Mouse (Mus musculus) hematopoietic stem cell, adult 5-6 weeks (primary cell): ENCODE measurements at regions not wholly inside any gene's neighbourhood (a gene's known extent, or its start where the extent isn't known, plus 50 kb on each side); places are given as distances from the start of the nearest gene placed in this dataset.

Experiments used
- ATAC-seq, 2 experiments: fragments of 125-278 bp in 1 of 2; replicated peaks in 1 of 2; 2 replicates each; pipeline ENCODE4 v1.8.0; 2016 to 2017; ENCODE audit warnings: inconsistent platforms in 2 of 2, mild to moderate bottlenecking in 2 of 2, moderate number of reproducible peaks in 2 of 2, low read depth in 1 of 2, moderate TSS enrichment in 1 of 2; ENCODE audit not compliant: low FRiP score in 2 of 2, poor library complexity in 2 of 2, severe bottlenecking in 2 of 2, insufficient read depth in 1 of 2, low TSS enrichment in 1 of 2

DNA sequence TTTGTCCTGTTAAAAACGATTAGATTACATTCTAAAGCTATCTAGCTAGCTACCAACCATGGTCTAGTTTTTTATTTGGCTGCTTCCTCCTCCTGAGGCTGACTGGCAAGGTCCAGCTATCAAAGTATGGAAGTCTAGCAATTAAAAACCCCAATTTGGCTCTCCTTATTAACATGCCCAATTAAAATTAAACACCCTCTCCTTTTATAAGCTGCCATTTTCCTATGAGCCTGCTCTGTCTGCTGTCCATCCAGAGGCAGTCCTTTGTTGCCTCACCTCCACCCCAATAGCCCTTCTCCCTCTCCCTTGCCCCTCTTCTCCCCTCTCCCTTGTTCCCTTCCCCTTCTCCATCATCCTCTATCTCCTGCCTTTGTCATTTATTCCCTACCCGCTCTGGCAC, 169.7 kb downstream of the Gja1 start:
- ATAC-seq = no peak

DNA sequence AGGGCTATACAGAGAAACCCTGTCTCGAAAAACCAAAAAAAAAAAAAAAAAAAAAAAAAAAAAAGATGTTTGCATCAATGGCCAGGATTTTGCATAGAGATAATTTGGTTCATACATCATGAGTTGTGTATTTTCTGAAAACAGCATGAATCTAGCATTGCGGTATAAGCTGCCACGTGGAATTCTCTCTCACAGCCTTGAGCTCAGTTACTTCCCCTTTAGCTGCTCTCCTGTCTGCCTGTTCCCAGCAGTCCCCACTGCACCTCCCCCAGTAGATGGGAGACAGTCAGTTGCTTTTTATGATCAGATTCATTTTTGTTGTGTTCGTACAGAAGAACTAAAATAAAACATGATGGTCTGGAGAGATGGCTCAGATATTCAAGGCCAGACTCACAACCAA, 170.7 kb downstream of the Gja1 start:
- ATAC-seq = peak; percentile 86 to 94

DNA sequence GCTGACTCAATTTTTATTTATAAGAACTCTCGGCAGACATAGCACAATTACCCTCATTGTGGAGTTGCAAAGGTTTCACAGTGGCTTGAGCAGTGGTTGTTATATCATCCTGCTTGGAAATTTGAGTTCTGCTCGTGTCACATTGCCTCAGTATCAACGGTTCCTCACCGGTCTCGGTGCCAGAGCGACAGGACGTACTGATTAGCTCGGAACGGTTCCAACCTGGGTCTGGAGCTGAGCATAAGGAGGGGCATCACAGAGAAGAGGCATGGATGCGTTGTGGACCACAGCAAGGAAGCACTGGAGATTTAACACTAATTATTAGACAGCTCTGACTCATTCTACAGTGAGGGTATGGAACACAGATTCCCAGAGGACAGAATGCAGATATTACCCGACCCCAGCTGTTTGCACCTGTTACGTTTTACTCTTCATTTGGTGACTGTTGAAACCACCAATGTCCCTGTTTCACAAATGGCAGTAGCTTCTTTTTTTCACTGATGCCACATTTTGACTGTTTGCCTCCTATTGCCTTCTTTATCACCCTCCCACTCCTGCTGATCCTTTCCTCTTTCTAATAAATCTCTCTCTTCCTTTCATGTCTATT, 189.8 kb downstream of the Gja1 start:
- ATAC-seq = no peak

DNA sequence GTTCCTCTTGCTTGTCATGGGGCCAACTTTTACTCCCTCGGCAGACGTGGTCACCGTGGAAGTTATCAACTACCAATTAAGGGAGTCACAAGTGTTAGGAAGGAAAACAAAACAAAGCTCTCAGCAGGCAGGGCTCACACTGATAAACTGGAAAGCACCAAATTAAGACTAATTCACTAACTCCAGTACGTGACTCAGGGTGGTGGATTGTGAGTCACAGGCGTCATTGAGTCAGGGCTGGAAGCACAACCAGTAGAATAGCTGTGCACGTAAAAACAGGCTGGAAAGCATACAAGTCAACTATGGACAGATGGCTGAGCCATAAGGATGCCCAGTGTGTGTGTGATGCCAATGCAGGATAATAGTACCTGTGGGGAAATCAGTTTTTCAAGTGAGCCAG, 204.9 kb downstream of the Gja1 start:
- no peak for ATAC-seq

DNA sequence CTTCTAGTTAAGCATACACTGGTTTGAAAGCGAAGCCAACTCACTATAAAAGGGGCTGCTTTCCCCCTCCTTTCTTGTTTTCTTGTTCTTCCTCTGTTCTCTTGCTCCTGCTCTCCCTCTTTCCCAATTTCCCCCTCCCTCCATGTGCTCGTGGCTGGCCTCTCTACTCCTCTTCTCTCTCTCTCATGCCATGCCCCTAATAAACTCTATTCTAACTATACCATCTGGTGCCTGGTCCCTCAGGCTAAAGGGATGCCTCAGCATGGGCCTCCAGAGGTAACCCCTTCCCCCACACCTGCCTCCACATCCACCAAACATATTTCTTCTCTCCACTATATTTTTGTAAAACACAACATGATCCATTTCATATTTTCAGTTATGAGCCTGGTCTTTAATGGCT, 210.1 kb downstream of the Gja1 start:
- ATAC-seq = no peak

DNA sequence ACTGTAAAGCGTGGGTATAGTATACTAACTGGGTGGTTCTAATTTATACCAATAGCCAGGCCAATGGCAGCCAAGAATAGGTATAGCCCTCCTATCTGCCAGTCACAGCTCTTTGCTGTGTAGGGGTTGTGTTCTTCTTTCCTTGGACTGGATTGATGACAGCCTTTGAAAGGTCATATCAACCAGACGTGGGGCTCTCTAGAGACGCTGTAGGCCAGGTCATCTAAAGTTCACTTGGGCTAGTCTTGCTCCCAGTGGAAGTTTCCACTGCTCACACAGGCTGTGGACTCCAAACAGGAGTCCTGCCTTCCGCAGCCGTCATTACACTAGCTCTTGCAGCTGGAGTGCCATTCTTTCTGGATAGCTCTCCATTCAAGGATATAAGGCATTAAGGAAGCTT, 220.3 kb downstream of the Gja1 start:
- ATAC-seq = no peak

DNA sequence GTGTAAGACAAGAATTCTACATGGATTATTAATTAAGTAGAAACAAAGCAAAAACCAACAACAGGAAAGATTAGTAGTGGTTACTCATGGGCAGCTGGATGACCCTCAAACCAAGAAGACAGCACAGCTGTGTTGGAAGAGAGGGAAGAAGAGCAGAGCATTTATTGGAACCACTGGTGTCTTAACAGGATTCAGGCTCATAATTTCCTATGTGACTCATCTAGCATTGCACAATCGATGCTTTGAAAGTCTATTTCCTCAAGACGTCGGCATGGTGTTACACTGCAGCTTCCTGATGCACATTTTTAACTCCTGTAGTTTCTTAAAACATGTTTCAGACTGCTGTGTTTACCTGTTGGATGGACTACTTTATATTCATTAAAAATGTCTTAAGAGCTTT, 221.1 kb downstream of the Gja1 start:
- ATAC-seq = peak; percentile 42 to 64; a peak in 2 of 4 replicates

DNA sequence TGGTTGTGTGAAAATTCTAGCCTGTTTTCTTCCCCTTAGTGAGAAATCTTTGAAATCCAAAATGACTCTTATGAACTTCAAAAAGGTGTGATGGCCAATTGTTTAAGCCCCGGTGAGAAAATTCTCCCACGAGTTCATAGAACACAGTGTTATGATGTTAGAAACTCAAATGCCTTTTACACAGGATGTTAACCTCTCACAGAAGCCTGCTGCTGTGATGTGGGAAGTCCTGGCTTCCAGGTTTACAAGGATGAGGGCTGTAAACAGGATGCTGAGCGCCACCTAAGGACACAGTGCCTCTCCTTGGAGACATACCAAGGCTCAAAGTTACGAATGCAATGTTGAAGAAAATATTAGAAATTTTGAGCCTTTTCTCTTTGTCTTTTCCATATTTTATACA, 222.8 kb downstream of the Gja1 start:
- ATAC-seq = no peak

DNA sequence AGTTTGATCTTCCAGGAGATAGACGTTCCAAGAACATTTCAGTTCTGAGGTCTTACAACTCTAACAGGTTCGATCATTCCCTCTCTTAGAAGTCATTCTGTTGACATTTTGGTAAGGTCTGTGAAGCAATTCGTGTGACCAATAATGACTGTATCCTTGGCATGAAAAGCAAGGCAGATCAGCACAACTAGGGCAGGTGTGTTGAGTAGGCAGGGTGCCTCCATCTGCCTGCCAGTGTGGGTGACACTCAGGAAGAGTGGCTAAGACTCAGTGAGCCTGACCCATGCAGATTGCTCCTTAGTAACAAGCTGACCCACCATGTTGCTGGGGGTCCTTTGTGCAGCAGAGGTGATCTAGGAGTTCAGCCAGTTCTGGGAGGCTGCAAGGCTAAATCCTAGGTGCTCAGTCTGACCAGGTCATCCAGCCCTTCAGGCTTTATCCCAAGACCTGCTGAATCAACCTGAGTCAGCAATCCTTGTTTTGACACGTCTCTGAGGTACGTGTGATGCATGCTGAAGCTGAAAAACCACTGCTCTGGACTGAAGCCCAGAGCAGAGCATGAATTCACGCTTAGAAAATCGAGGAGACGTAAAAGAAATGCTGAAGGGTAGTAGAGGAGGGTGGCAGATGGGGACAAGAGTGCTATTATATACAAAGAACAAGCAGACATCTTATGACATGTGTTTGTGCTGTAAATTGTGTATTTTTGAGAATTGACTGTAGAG, 234.6 kb downstream of the Gja1 start:
- ATAC-seq = peak in 1 of 2 experiments; percentile 32; a peak in 1 of 4 replicates

DNA sequence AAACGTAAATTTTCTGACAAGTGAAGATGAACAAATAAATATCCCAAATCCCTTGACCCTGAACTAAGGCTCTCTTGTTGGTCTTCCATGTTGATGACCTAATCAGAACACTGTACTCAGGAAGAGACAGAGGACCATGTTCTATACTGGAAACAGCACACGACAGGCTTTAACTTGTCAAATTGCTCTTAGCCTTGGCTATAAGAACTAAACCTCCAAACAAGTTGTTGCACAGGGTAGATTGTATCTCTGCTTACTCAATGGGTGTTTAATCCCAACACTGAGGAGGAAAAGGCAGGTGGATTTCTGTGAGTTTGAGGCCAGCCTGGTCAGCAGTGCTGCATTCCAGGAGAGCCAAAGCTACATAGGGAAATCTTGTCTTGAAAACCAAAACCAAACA, 265.5 kb downstream of the Gja1 start:
- ATAC-seq = no peak

DNA sequence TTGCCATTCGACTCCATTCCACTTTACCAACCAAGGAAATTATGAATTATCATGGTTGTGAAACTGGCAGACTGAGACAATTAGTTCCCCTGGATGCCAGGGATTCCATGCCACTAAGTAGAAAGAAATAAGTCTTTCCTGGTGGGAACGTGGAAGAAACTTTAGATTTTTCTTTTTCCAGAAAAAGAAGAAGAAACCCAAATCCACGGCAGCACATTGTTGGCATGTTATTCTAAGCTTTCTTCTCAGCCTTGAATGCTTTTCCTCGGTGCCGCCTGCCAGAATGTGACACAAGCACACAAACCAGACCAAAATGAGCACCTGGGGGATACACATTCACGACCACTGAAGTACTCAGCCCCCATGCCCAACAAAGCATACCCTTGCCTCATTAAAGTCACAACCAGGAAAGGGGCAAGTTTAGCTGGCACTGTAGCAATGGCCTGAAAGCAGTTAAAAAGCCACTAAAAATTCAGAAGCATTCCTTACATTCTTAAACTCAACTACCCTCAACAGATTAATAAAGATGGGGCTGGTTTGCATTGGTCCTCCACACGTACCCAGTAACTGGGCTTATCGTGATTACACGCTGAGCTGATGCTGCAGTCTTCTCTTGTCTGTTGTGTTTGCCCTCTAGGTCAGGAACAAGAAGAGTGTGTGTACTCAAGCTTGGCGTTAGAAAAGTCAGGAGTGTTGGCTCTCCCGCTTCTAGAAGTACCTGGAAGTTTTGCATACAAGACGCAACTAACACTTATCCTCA, 266.4 kb downstream of the Gja1 start:
- ATAC-seq = no peak

DNA sequence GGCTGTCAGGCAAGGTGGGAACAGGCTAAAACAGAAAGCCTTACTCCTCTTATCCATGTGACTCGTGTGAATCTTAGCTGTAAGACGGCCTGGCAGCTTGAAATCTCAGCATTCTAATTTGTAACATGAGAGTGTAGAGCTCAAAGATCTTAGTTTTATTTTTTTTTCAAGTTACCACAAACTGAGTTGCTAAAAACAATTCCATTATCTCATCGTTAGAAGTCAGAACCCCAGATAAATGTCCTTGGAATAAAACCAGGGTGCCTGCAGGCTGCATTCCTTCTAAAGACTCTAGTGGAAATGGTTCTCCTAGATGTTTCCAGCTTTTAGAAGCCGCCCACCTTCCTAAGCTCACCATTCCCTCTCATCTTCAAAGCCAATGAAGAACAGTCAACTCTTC, 283.4 kb downstream of the Gja1 start:
- ATAC-seq = no peak

DNA sequence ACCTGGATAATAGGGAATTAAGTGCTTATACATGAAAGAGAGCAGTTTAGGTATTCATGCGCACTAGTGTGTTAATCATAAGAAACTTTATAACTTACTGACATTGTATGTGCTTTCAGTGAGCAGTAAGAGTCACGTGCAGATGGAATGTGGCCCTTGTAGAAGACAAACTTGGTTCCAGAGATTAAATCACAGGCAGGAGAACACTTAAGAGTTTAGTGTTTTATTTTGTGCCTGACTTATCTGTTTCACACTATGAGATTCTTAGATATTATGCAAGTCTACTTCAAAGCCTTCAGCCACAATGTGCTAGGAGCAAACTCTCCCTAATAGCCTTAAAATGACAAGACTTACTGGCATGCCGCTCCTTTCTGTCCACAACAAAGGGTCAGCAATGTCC, 296.8 kb downstream of the Gja1 start:
- ATAC-seq = no peak

DNA sequence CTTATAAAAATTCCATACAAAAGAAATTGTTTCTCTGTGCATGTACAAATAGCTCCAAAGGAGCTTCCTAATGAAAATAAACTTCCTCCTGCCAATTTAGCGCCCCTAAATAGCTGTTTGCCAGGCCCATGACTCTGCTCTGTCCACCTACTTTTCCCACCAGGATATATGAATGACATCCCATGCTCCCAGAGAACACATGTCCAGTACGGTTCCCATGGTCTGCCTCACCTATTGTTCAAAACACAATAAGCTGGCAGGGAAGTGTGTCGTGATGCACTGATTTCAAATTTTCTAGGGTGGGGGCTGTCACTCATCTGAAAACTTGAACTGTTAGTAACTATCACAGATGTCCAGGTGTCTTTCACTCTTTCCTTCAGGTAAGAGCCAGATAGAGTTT, 305.8 kb downstream of the Gja1 start:
- no peak for ATAC-seq

DNA sequence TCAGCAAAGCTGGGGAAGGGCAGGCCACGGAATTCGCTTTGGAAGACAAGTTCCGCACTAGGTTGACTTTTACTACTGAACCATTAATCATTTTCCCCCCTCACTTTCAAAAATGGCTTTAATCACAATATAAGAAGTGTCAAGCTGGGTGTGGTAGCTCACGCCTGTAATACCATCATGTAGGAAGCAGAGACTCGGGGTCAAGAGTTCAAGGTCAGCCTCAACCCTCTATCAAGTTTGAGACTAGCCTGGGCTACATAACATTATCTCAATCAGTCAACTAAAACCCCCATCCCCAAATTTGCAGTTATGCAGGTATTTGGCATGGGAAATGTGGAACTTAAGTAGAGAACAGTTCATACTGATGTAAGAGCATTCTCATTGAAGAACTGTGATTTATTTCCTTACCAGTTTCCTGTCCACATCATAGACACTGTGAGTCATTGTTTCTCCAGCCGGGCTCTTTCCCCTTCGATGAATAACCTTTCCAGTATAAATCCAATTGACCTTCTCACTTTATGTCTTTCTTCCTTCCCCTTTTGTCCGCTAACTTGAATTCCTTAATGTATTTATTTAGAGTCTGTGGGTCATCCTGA, 308.6 kb downstream of the Gja1 start:
- no peak for ATAC-seq

DNA sequence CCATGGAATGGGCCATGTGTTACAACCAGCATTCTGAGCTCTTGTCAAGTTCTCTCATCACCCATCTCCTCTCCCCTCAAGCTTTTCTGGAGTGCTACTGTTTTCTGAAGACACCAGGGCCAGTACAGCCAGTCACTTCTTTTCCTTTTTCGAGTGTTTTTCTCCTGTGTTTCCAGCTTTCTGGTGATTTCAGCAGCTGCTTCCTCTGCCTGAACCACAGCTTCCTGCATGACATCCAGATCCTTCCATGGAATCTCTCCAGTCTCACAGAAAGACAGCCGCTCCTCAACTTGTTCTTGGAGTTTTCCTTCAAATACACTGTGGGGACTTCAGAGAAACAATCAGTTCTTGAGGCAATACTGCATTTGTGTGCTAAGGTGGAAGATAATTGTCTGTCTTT, 314.3 kb downstream of the Gja1 start:
- no peak for ATAC-seq

DNA sequence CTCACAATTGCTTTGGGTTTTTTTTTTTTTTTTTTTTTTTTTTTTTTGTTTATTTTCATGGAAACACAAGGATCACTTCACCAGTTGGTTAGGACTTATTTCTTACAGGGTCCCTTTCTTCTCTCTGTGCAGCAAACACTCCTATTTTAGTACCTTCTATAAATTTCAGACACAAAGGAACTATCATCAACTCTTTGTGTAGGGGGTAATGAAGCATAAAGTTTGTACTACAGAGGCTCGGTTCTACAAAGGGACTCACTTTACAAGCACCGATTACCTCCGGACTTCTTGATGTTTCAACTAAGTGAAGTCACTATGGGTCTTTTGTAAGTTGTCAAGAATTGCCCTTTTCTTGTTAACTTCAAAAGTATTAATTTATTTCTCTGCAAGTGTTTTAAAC, 318.0 kb downstream of the Gja1 start:
- ATAC-seq = no peak

DNA sequence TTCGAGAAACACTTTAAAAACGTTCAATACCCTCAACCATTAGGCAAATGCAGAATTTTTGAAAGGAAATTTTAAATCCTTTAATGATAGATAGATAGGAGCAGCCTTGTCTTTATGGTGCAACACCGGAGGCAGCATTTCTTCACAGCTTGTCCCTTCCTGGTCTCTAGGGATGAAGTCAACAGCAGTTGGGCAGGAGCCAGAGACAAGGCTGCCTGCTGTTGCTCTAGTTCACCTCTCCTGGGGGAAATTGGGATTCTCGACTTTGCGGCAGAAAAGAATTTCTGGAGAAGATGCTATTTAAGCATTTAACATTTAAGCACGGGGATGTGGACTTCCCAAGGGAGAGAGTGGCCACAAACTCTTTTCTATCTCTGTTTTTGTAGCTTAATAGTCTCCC, 323.0 kb downstream of the Gja1 start:
- no peak for ATAC-seq
